Mouse (Mus musculus): ENCODE data around the gene B3galt4. TPM values are rescaled to one million over a fixed set of nuclear protein-coding genes. Genes with fewer than 3 reads are reported as not detected.
"Not testable (repeated sequence)": the region's sequence is repeated elsewhere in the genome, so short reads cannot be mapped to it uniquely, and the experiment has no call there.

Gene B3galt4
- total RNA-seq (2015; ENCODE audit: low replicate concordance), result not detected in 2 replicates
- 0.26 and 2.8 TPM in 2 replicates for total RNA-seq (2017; ENCODE audit: low replicate concordance)

- ATAC-seq (replicated peaks; ENCODE audit: low FRiP score, poor library complexity, severe bottlenecking), result peak; percentile 53
These were observed at the start of gene B3galt4 for GRCm38 (mm10) chr17:33951021-33951946. Gene B3galt4 (minus strand): TSS chr17:33951488.

- not testable (repeated sequence) for ATAC-seq (replicated peaks; ENCODE audit: low FRiP score, poor library complexity, severe bottlenecking)
These were observed 49.5 kb upstream of the B3galt4 start for GRCm38 (mm10) chr17:34000796-34001195.

- peak; percentile 88 for ATAC-seq (replicated peaks; ENCODE audit: low FRiP score, poor library complexity, severe bottlenecking)
These were observed 48.9 kb upstream of the B3galt4 start, which contains the start of gene H2-K1 for GRCm38 (mm10) chr17:34000150-34000537. Gene H2-K1 (minus strand): TSS chr17:34000347.

- ATAC-seq (replicated peaks; ENCODE audit: low FRiP score, poor library complexity, severe bottlenecking), result peak; percentile 35
These were observed 48.3 kb upstream of the B3galt4 start for GRCm38 (mm10) chr17:33999341-34000149.

GRCm38 (mm10) chr17:33998697-33999096, 47.4 kb upstream of the B3galt4 start:
- ATAC-seq (replicated peaks; ENCODE audit: low FRiP score, poor library complexity, severe bottlenecking), result not testable (repeated sequence)

- not testable (repeated sequence) for ATAC-seq (replicated peaks; ENCODE audit: low FRiP score, poor library complexity, severe bottlenecking)
These were observed 45.7 kb upstream of the B3galt4 start for GRCm38 (mm10) chr17:33997025-33997424.

GRCm38 (mm10) chr17:33995651-33996050, 44.4 kb upstream of the B3galt4 start:
- no peak for ATAC-seq (replicated peaks; ENCODE audit: low FRiP score, poor library complexity, severe bottlenecking)

- no peak for ATAC-seq (replicated peaks; ENCODE audit: low FRiP score, poor library complexity, severe bottlenecking)
These were observed 43.7 kb upstream of the B3galt4 start for GRCm38 (mm10) chr17:33994959-33995358.

- peak; percentile 79 for ATAC-seq (replicated peaks; ENCODE audit: low FRiP score, poor library complexity, severe bottlenecking)
These were observed 40.7 kb upstream of the B3galt4 start for GRCm38 (mm10) chr17:33991788-33992664.

- ATAC-seq (replicated peaks; ENCODE audit: low FRiP score, poor library complexity, severe bottlenecking), result not testable (repeated sequence)
These were observed 30.8 kb upstream of the B3galt4 start for GRCm38 (mm10) chr17:33982136-33982535.

- ATAC-seq (replicated peaks; ENCODE audit: low FRiP score, poor library complexity, severe bottlenecking), result peak; percentile 69
These were observed 30.1 kb upstream of the B3galt4 start for GRCm38 (mm10) chr17:33981192-33981909.

GRCm38 (mm10) chr17:33980181-33981035, 29.1 kb upstream of the B3galt4 start:
- no peak for ATAC-seq (replicated peaks; ENCODE audit: low FRiP score, poor library complexity, severe bottlenecking)

- no peak for ATAC-seq (replicated peaks; ENCODE audit: low FRiP score, poor library complexity, severe bottlenecking)
These were observed 28.3 kb upstream of the B3galt4 start for GRCm38 (mm10) chr17:33979512-33980050.

- ATAC-seq (replicated peaks; ENCODE audit: low FRiP score, poor library complexity, severe bottlenecking), result peak; percentile 81
These were observed 27.3 kb upstream of the B3galt4 start for GRCm38 (mm10) chr17:33978631-33979031.

- ATAC-seq (replicated peaks; ENCODE audit: low FRiP score, poor library complexity, severe bottlenecking), result no peak
These were observed 26.7 kb upstream of the B3galt4 start for GRCm38 (mm10) chr17:33977861-33978557.

GRCm38 (mm10) chr17:33973572-33973971, 22.3 kb upstream of the B3galt4 start:
- ATAC-seq (replicated peaks; ENCODE audit: low FRiP score, poor library complexity, severe bottlenecking), result no peak

- ATAC-seq (replicated peaks; ENCODE audit: low FRiP score, poor library complexity, severe bottlenecking), result no peak
These were observed 21.4 kb upstream of the B3galt4 start for GRCm38 (mm10) chr17:33972691-33973090.

All from erythroid progenitor cell, adult 5-6 weeks (primary cell).